Comparison of ENCODE assay signal across 7 mouse cellular contexts in the genomic region with DNA sequence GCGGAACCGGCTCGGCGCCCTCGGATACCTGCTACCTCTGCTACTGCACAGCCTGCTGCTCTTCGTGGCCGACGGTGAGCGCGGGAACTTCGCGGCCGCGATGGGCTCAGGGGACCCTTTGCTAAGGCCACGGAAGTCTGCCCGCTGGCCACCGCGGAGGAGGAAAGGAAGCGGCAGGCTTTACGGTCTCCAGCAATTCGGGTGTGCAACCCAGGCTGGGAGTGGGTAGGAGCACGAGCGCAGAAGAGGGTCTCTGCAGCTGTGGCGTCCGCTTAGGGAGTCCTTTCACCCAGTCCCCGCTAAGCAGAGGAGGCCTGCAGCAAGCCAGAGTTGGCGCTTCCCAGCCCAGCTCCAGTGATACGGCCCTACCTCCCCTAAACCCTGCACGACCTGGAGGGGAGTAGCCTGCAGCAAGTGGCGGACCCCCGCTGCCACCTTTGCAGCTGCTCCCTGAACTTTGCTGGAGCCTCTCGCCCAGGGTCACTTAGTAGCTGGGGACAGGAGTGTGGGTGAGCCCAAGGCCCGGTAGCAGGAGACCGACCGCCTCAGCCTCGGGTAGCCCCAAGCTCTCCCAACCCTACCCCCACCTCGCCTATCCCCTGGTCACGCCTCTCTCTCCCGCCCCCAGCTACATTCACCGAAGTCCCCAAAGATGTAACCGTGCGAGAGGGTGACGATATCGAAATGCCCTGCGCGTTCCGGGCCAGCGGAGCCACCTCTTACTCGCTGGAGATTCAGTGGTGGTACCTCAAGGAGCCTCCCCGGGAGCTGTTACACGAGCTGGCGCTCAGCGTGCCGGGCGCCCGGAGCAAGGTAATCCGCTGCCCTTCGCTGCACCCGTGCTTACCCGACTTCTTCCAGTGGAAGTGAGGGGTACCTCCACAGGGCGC. TPM values are rescaled to one million over a fixed set of nuclear protein-coding genes. Genes with fewer than 3 reads are reported as not detected.
DNase-seq lines count a peak whose midpoint lies in the region; ATAC-seq and TF ChIP-seq lines count a peak whose summit lies in the region.

No protein-coding gene starts in this region.

- H3K4me1 ChIP-seq in lung, embryonic 14.5 days (ENCODE audit: insufficient read depth), result no peaks in the 10 kb centered on the region
- H3K4me1 ChIP-seq in embryonic facial prominence, embryonic 12.5 days, result peaks cover 18% of the 10 kb centered on the region
- H3K4me1 ChIP-seq in heart, postnatal 0 days (ENCODE audit: control insufficient read depth, insufficient read depth), result no peaks in the 10 kb centered on the region

- DNase-seq in lung, embryonic 14.5 days, result no peak
- no peak for DNase-seq in lung, postnatal 14 days
- DNase-seq in heart, postnatal 0 days (ENCODE audit: low spot score), result no peak
- peak; percentile 2 for DNase-seq in liver
- DNase-seq in right cerebral cortex, postnatal 14 days, result peak; percentile 42
- DNase-seq in thymus, postnatal 25 days, result no peak

- H3K4me3 ChIP-seq in lung, embryonic 14.5 days (ENCODE audit: low read depth, low read length), result peak overlapping the region; percentile 41
- peak overlapping the region; percentile 60 for H3K4me3 ChIP-seq in embryonic facial prominence, embryonic 12.5 days
- H3K4me3 ChIP-seq in heart, postnatal 0 days (ENCODE audit: low read depth, low read length), result peak overlapping the region; percentile 43

- peaks cover 79% of the 10 kb centered on the region for H3K27me3 ChIP-seq in lung, embryonic 14.5 days (ENCODE audit: insufficient read depth, low read length)
- peaks cover 75% of the 10 kb centered on the region for H3K27me3 ChIP-seq in embryonic facial prominence, embryonic 12.5 days
- H3K27me3 ChIP-seq in heart, postnatal 0 days (ENCODE audit: control insufficient read depth, insufficient read depth, low read length), result peaks cover 76% of the 10 kb centered on the region

- no peaks in the 10 kb centered on the region for H3K36me3 ChIP-seq in lung, embryonic 14.5 days (ENCODE audit: insufficient read depth)
- no peaks in the 10 kb centered on the region for H3K36me3 ChIP-seq in embryonic facial prominence, embryonic 12.5 days
- H3K36me3 ChIP-seq in heart, postnatal 0 days (replicated peaks; ENCODE audit: control insufficient read depth, insufficient read depth, low read length), result no peaks in the 10 kb centered on the region

- TF ChIP-seq EP300 in heart, postnatal 0 days (IDR thresholded peaks at IDR 0.05; ENCODE audit: low read depth), result no peak

- H3K9ac ChIP-seq in lung, embryonic 14.5 days, result peak overlapping the region; percentile 26; the same call in 1 of the 2 replicates
- peak overlapping the region; percentile 67 for H3K9ac ChIP-seq in embryonic facial prominence, embryonic 12.5 days
- no peak overlapping the region for H3K9ac ChIP-seq in heart, postnatal 0 days (replicated peaks; ENCODE audit: low read depth, low read length)

- TF ChIP-seq CTCF in lung, embryonic 14.5 days (IDR thresholded peaks at IDR 0.05; ENCODE audit: low read depth), result no peak
- no peak for TF ChIP-seq CTCF in heart, postnatal 0 days (IDR thresholded peaks at IDR 0.05; ENCODE audit: low read depth)

- peak; percentile 59; the same call in 1 of the 2 replicates for ATAC-seq in lung, embryonic 14.5 days (ENCODE audit: insufficient read depth)
- ATAC-seq in embryonic facial prominence, embryonic 12.5 days (ENCODE audit: insufficient number of reproducible peaks, insufficient read depth, low FRiP score, low TSS enrichment), result peak; percentile 28; the same call in 1 of the 2 replicates
- ATAC-seq in heart, postnatal 0 days (ENCODE audit: insufficient read depth, low read depth), result no peak

- H3K4me2 ChIP-seq in lung, embryonic 14.5 days, result peak overlapping the region; percentile 74
- H3K4me2 ChIP-seq in embryonic facial prominence, embryonic 12.5 days (replicated peaks), result peak overlapping the region; percentile 95
- H3K4me2 ChIP-seq in heart, postnatal 0 days (ENCODE audit: low read depth, low read length), result peak overlapping the region; percentile 66

- no peaks in the 10 kb centered on the region for H3K9me3 ChIP-seq in lung, embryonic 14.5 days (ENCODE audit: low read depth, low read length)
- no peaks in the 10 kb centered on the region for H3K9me3 ChIP-seq in embryonic facial prominence, embryonic 12.5 days
- no peaks in the 10 kb centered on the region for H3K9me3 ChIP-seq in heart, postnatal 0 days (replicated peaks; ENCODE audit: control insufficient read depth, low read length)

- WGBS in lung, embryonic 14.5 days, result under 1% methylated on average over 61 of the region's 61 CpGs
- under 1% methylated on average over 61 of the region's 61 CpGs for WGBS in embryonic facial prominence, embryonic 12.5 days
- under 1% methylated on average over 59 of the region's 61 CpGs for WGBS in heart, postnatal 0 days

- no peak overlapping the region for H3K27ac ChIP-seq in lung, embryonic 14.5 days (ENCODE audit: low read depth)
- H3K27ac ChIP-seq in embryonic facial prominence, embryonic 12.5 days, result no peak overlapping the region
- H3K27ac ChIP-seq in heart, postnatal 0 days (ENCODE audit: low read depth), result no peak overlapping the region

RNA-seq across cellular contexts. Expression of a gene that starts 1.5 kb away (rescaled TPM):
- polyA plus RNA-seq in lung, embryonic 14.5 days (2014; fragmentation: Nextera tagmentation; extraction: Ambion mirVana), result 0.37 and 0.47 TPM in 2 replicates
- 11.8 and 13.4 TPM in 2 replicates for polyA plus RNA-seq in embryonic facial prominence, embryonic 12.5 days (2016; fragmentation: Nextera tagmentation; extraction: Ambion mirVana)
- total RNA-seq in heart, postnatal 0 days (2014; rRNA removed; ENCODE audit: low replicate concordance), result not detected in 2 replicates
- polyA plus RNA-seq in heart, postnatal 0 days (2015; fragmentation: Nextera tagmentation; extraction: Ambion mirVana), result 0.22 TPM in 1 of 2 replicates, not detected in the other

Comparison
In these comparisons a context has a peak if more than half of its experiments do, and no peak if none do; other contexts are left out.
1. DNase-seq: peak in liver (single experiment) and right cerebral cortex, postnatal 14 days (single experiment); none in lung, embryonic 14.5 days (single experiment), lung, postnatal 14 days (single experiment), heart, postnatal 0 days (single experiment) and thymus, postnatal 25 days (single experiment).
2. Peak in every context shown above with its lines, with median percentiles within 50 percentile points of each other: H3K4me2 ChIP-seq and H3K4me3 ChIP-seq.